ENCODE assay signal across 11 mouse cellular contexts in genomic region chr9:69759721-69760221, GRCm38 (mm10). TPM values are rescaled to one million over a fixed set of nuclear protein-coding genes. Genes with fewer than 3 reads are reported as not detected.
DNase-seq lines count a peak whose midpoint lies in the region; ATAC-seq lines count a peak whose summit lies in the region.
"Had no signal": no experiment of that assay in that cellular context is flagged by ENCODE, and none has a peak within 500 bp of the region (broad histone marks: within the 10 kb centered on the region; RNA-seq: fewer than 3 reads in every experiment).

No protein-coding gene starts in this region.

- H3K9ac ChIP-seq in heart, embryonic 11.5 days (ENCODE audit: low read depth, low read length): no peak overlapping the region
- peak overlapping the region; percentile 58 for H3K9ac ChIP-seq in midbrain, embryonic 16.5 days (ENCODE audit: low read depth, low read length)

- WGBS in heart, embryonic 11.5 days (ENCODE audit: insufficient replicate concordance): under 1% methylated on average over 44 of the region's 44 CpGs
- WGBS in hindbrain, embryonic 10.5 days: under 1% methylated on average over 44 of the region's 44 CpGs
- under 1% methylated on average over 44 of the region's 44 CpGs for WGBS in midbrain, embryonic 16.5 days

- H3K27ac ChIP-seq in heart, embryonic 11.5 days (ENCODE audit: low read depth, low read length): no peak overlapping the region
- peak overlapping the region; percentile 87 for H3K27ac ChIP-seq in hindbrain, embryonic 10.5 days
- H3K27ac ChIP-seq in midbrain, embryonic 16.5 days (ENCODE audit: low read length): peak overlapping the region; percentile 77

- H3K36me3 ChIP-seq in heart, embryonic 11.5 days (ENCODE audit: control insufficient read depth, insufficient read depth, low read length): no peaks in the 10 kb centered on the region
- H3K36me3 ChIP-seq in hindbrain, embryonic 10.5 days: no peaks in the 10 kb centered on the region
- H3K36me3 ChIP-seq in midbrain, embryonic 16.5 days (ENCODE audit: control insufficient read depth, insufficient read depth, low read length): no peaks in the 10 kb centered on the region

- intact Hi-C loops in heart, postnatal 25 days (cut with DNase I): no loop called here

- DNase-seq in heart, postnatal 25 days (ENCODE audit: low spot score): no peak
- DNase-seq in R1 (ENCODE audit: low read depth, low spot score): peak; percentile 42
- peak; percentile 70 for DNase-seq in hindbrain, embryonic 10.5 days (ENCODE audit: low spot score)
- DNase-seq in spleen, postnatal 4 days (ENCODE audit: low spot score in 2 of 2): no peak
- no peak for DNase-seq in layer of hippocampus, adult 11-12 months (ENCODE audit: low spot score)

- peaks cover 94% of the 10 kb centered on the region for H3K27me3 ChIP-seq in heart, embryonic 11.5 days (ENCODE audit: control insufficient read depth, insufficient read depth, low read length)
- H3K27me3 ChIP-seq in hindbrain, embryonic 10.5 days (ENCODE audit: insufficient read depth, poor library complexity, severe bottlenecking): peaks cover 100% of the 10 kb centered on the region
- H3K27me3 ChIP-seq in midbrain, embryonic 16.5 days (ENCODE audit: control insufficient read depth, insufficient read depth, low read depth, low read length): peaks cover 38% of the 10 kb centered on the region
- H3K27me3 ChIP-seq: CH12.LX had no signal

- H3K4me1 ChIP-seq in heart, embryonic 11.5 days (ENCODE audit: control insufficient read depth, insufficient read depth, low read length): 0 out of 2 replicates have a peak, but pooled peaks cover 6% of the 10 kb centered on the region
- peaks cover 91% of the 10 kb centered on the region for H3K4me1 ChIP-seq in hindbrain, embryonic 10.5 days (replicated peaks)
- H3K4me1 ChIP-seq in midbrain, embryonic 16.5 days (ENCODE audit: control insufficient read depth, insufficient read depth, low read length): peaks cover 7% of the 10 kb centered on the region

- H3K9me3 ChIP-seq in heart, embryonic 11.5 days (replicated peaks; ENCODE audit: control insufficient read depth, low read length): no peaks in the 10 kb centered on the region
- H3K9me3 ChIP-seq in hindbrain, embryonic 10.5 days: no peaks in the 10 kb centered on the region
- no peaks in the 10 kb centered on the region for H3K9me3 ChIP-seq in midbrain, embryonic 16.5 days (replicated peaks; ENCODE audit: control insufficient read depth, low read length, poor library complexity, severe bottlenecking)

- peak overlapping the region; percentile 1; the same call in 1 of the 2 replicates for H3K4me3 ChIP-seq in heart, embryonic 11.5 days (ENCODE audit: low read depth, low read length)
- peak overlapping the region; percentile 58 for H3K4me3 ChIP-seq in hindbrain, embryonic 10.5 days
- peak overlapping the region; percentile 45 for H3K4me3 ChIP-seq in midbrain, embryonic 16.5 days (ENCODE audit: low read depth, low read length)

- peak overlapping the region; percentile 12; the same call in 1 of the 2 replicates for H3K4me2 ChIP-seq in heart, embryonic 11.5 days
- peak overlapping the region; percentile 42 for H3K4me2 ChIP-seq in midbrain, embryonic 16.5 days (ENCODE audit: low read length)

- ATAC-seq in heart, embryonic 11.5 days (replicated peaks; ENCODE audit: insufficient number of reproducible peaks, low FRiP score, low TSS enrichment): no peak
- no peak for ATAC-seq in midbrain, embryonic 16.5 days
- no peak for ATAC-seq in monocyte, adult 5-6 weeks (replicated peaks; ENCODE audit: insufficient number of reproducible peaks, low FRiP score, low TSS enrichment, poor library complexity, severe bottlenecking)

RNA-seq across cellular contexts. Expression of gene Foxb1, which starts 1.0 kb away (rescaled TPM):
- not detected in 2 replicates for polyA plus RNA-seq in heart, embryonic 11.5 days (2014; fragmentation: Nextera tagmentation; extraction: Ambion mirVana)
- not detected for total RNA-seq in heart, postnatal 25 days (2021)
- polyA plus RNA-seq in hindbrain, embryonic 10.5 days (2016; fragmentation: Nextera tagmentation; extraction: Ambion mirVana): 5.7 and 6.8 TPM in 2 replicates
- polyA plus RNA-seq in midbrain, embryonic 16.5 days (2015; fragmentation: Nextera tagmentation; extraction: Ambion mirVana): 12.0 and 15.4 TPM in 2 replicates
- not detected in 3 replicates for total RNA-seq in monocyte, adult 5-6 weeks (2017)
- total RNA-seq: CH12.LX; liver, adult 2 months had no signal
- polyA plus RNA-seq: heart, embryonic 14.5 days; liver, adult 2 months had no signal

Comparison
In these comparisons a context has a peak if more than half of its experiments do, and no peak if none do; other contexts are left out.
1. H3K4me3 ChIP-seq: peak in every context shown above with its lines; median percentile 58 in hindbrain, embryonic 10.5 days; 45 in midbrain, embryonic 16.5 days; 1 in heart, embryonic 11.5 days.
2. DNase-seq: peak in R1 (single experiment) and hindbrain, embryonic 10.5 days (single experiment); none in heart, postnatal 25 days (single experiment), spleen, postnatal 4 days (0 of 2) and layer of hippocampus, adult 11-12 months (single experiment).